Mouse (Mus musculus) forebrain, postnatal 0 days (tissue): ENCODE measurements around the gene Cetn3. TPM values are rescaled to one million over a fixed set of nuclear protein-coding genes. Genes with fewer than 3 reads are reported as not detected.

Experiments
- ATAC-seq: fragments of 200-750 bp; cut with Nextera tagmentation; 2 replicates; pipeline ENCODE4 v1.8.0; 2017; ENCODE audit warnings: mild to moderate bottlenecking, moderate library complexity
- DNase-seq: peaks from one replicate; pipeline ENCODE4 v3.0.0-alpha.2; 2015
- H3K27ac ChIP-seq: fragments of 300-500 bp; sonication (generic); 2 replicates; pipeline ENCODE4 v1.5.1; 2014; ENCODE audit warnings: low read depth, mild to moderate bottlenecking, antibody characterized with exemption, low read length, moderate library complexity, mixed read lengths
- H3K27me3 ChIP-seq: fragments of 300-500 bp; sonication (generic); 2 replicates; pipeline ENCODE4 v1.6.1; 2014; ENCODE audit warnings: mild to moderate bottlenecking, low read length, mixed read lengths; ENCODE audit not compliant: insufficient read depth
- H3K36me3 ChIP-seq: fragments of 300-500 bp; sonication (generic); 2 replicates; pipeline ENCODE4 v1.6.1; 2014; ENCODE audit warnings: mild to moderate bottlenecking, moderate library complexity; ENCODE audit not compliant: insufficient read depth
- H3K4me1 ChIP-seq: fragments of 300-500 bp; sonication (generic); 2 replicates; pipeline ENCODE4 v1.6.1; 2014; ENCODE audit warnings: antibody characterized with exemption; ENCODE audit not compliant: insufficient read depth
- H3K4me2 ChIP-seq: fragments of 300-500 bp; sonication (generic); 2 replicates; pipeline ENCODE4 v1.6.1; 2014; ENCODE audit warnings: low read depth, mild to moderate bottlenecking, moderate library complexity
- H3K4me3 ChIP-seq: fragments of 300-500 bp; sonication (generic); 2 replicates; pipeline ENCODE4 v1.5.1; 2014; ENCODE audit warnings: low read depth, low read length, mixed read lengths
- H3K9ac ChIP-seq: fragments of 300-500 bp; sonication (generic); 2 replicates; pipeline ENCODE4 v1.6.1; 2014; ENCODE audit warnings: mild to moderate bottlenecking
- H3K9me3 ChIP-seq: fragments of 300-500 bp; sonication (generic); 2 replicates; pipeline ENCODE4 v1.6.1; 2016; ENCODE audit warnings: low read length
- CTCF ChIP-seq: sonication (generic); IDR thresholded peaks from 2 replicates; pipeline ENCODE4 v1.5.1; 2016; ENCODE audit warnings: antibody characterized with exemption, control low read depth, low read depth
- WGBS: fragments of 180-500 bp; shearing (Covaris S2); extraction: QIAGEN DNeasy Blood & Tissue Kit; methylation state at CpG from one replicate; pipeline ENCODE4 v1.1.7; 2014; 5-methylcytosine and 5-hydroxymethylcytosine counted together
- polyA plus RNA-seq: library from polyadenylated mRNA; unstranded; fragments of >200 nt; fragmentation: Nextera tagmentation; extraction: Ambion mirVana; gene quantifications from 2 replicates; pipeline ENCODE4 v1.2.1, GENCODE M21; 2015
- total RNA-seq: library from RNA; depleted of rRNA; stranded (reverse); fragments of >200 nt; gene quantifications from 2 replicates; pipeline ENCODE4 v1.2.3, GENCODE M21; 2014

The Cetn3 gene
- total and polyA plus RNA-seq, 2 experiments from 2014 or later: 128 to 426 TPM

DNA sequence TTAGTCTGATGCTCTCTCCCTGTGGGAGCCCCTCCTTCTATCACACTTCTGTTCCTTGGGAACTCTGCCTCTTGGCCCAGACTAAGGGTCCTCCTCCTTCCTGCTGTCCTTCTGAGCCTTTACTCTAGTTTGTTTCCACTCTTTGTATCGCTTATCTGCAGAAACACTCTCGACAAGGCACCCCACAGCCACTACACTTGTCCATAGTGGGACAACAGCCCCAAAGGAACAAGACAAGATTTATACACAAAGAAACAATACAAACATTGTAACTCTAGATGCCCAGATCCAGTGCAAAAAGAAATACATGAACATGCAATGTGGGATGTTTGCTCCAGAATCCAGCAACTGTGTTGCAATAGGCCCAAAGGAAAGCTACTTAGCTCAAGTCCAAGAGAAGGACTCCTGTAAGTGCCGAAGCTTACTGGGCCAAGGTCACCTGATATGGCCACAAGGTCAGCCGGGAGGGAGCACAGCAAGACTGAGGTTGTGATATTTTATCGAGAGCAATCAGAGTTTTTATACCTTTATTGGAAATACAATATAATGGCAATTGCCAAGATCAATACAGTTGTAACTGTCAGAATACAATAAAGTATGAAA lies 25.7 kb upstream of the Cetn3 start:
- H3K4me1 ChIP-seq: no peaks in the 10 kb centered on the region
- H3K27me3 ChIP-seq: no peaks in the 10 kb centered on the region
- H3K9me3 ChIP-seq: no peaks in the 10 kb centered on the region
- 86% methylated on average over 5 of the region's 5 CpGs for WGBS
- no peak overlapping the region for H3K27ac ChIP-seq
- no peak for DNase-seq
- no peak overlapping the region for H3K4me3 ChIP-seq
- H3K4me2 ChIP-seq: no peak overlapping the region
- H3K9ac ChIP-seq: no peak overlapping the region
- no peak for TF ChIP-seq CTCF
- ATAC-seq: no peak
- H3K36me3 ChIP-seq: no peaks in the 10 kb centered on the region

DNA sequence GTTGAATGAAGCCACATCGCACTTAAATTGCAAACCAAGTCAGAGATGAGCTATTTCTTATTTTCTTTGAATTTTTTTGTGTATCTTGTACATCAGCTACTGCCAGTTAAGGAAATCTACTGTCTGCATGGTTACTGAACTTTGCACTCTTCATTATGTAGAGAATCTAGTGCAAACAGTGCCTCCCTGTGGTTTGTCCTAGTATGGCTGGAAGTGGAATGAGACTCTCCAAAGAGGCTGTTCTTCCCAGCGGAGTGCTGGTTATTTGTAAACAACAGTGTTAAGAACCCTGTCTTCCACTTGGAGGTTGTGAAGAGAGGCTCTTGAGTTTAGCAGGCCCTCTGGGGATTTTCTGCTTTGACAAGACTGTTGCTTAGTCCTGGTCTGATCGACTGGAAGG lies 22.5 kb upstream of the Cetn3 start:
- Histone ChIP-seq H3K9me3 (no peaks in the 10 kb centered on the region), H3K36me3 (no peaks in the 10 kb centered on the region), H3K4me2 (no peak overlapping the region), H3K27me3 (no peaks in the 10 kb centered on the region), H3K9ac (no peak overlapping the region), H3K27ac (no peak overlapping the region), H3K4me1 (no peaks in the 10 kb centered on the region), H3K4me3 (no peak overlapping the region)
- WGBS: 29% methylated on average over 3 of the region's 3 CpGs
- peak; percentile 75 for TF ChIP-seq CTCF
- DNase-seq: peak; percentile 61
- peak; percentile 56 for ATAC-seq

DNA sequence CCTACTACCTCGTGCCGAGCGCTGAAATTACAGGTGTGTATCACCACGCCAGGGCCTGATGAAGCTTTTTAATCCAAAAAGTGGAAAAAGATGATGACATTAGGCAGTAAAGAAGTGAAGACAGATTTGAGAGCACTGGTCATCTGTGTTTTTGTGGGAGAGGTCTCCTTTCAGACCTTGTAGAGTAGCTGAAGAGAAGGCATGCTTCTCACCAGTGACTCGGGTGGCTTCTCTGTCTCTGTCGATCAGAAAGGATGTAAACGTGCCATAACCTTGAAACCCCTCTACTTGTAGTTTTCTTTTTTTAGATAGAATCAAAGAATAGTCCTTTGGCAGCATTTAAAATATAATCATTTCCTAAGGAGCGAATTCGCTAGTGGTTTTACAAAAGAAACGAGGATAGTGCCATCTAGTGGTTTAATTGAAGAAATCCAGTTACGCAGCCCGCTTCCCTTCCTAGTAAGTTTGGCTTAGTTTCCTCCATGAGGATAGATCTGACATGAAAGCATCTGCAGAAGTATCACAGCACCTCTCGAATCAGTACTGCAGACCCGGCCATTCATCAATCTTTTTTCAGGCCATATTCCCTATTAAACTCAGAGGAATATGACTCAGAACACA lies 21.2 kb upstream of the Cetn3 start:
- no peaks in the 10 kb centered on the region for H3K4me1 ChIP-seq
- H3K9ac ChIP-seq: no peak overlapping the region
- no peaks in the 10 kb centered on the region for H3K27me3 ChIP-seq
- H3K27ac ChIP-seq: no peak overlapping the region
- TF ChIP-seq CTCF: peak; percentile 81
- H3K9me3 ChIP-seq: no peaks in the 10 kb centered on the region
- 31% methylated on average over 14 of the region's 14 CpGs for WGBS
- H3K36me3 ChIP-seq: no peaks in the 10 kb centered on the region
- peak; percentile 87 for DNase-seq
- no peak overlapping the region for H3K4me2 ChIP-seq
- no peak overlapping the region for H3K4me3 ChIP-seq
- ATAC-seq: peak; percentile 64

- Histone ChIP-seq H3K36me3 (no peaks in the 10 kb centered on the region), H3K4me1 (0 out of 2 replicates have a peak, but pooled peaks cover 4% of the 10 kb centered on the region), H3K9ac (no peak overlapping the region), H3K27me3 (no peaks in the 10 kb centered on the region), H3K4me3 (no peak overlapping the region), H3K9me3 (no peaks in the 10 kb centered on the region), H3K27ac (no peak overlapping the region), H3K4me2 (no peak overlapping the region)
- DNase-seq (no peak), ATAC-seq (no peak)
- no peak for TF ChIP-seq CTCF
- 70% methylated on average over 5 of the region's 5 CpGs for WGBS
Measured at GRCm38 (mm10) chr13:81764173-81764572, 18.7 kb upstream of the Cetn3 start.

- DNase-seq (peak; percentile 92), ATAC-seq (peak; percentile 91)
- H3K9me3 ChIP-seq: no peaks in the 10 kb centered on the region
- no peak overlapping the region for H3K4me2 ChIP-seq
- H3K4me3 ChIP-seq: no peak overlapping the region
- H3K4me1 ChIP-seq: 0 out of 2 replicates have a peak, but pooled peaks cover 4% of the 10 kb centered on the region
- WGBS: 64% methylated on average over 7 of the region's 7 CpGs
- no peaks in the 10 kb centered on the region for H3K27me3 ChIP-seq
- peak overlapping the region; percentile 81 for H3K27ac ChIP-seq
- no peaks in the 10 kb centered on the region for H3K36me3 ChIP-seq
- peak; percentile 85 for TF ChIP-seq CTCF
- H3K9ac ChIP-seq: no peak overlapping the region
Measured at GRCm38 (mm10) chr13:81767038-81767659, 15.7 kb upstream of the Cetn3 start.

- Histone ChIP-seq H3K4me2 (no peak overlapping the region), H3K9ac (no peak overlapping the region), H3K27me3 (no peaks in the 10 kb centered on the region), H3K27ac (no peak overlapping the region), H3K36me3 (no peaks in the 10 kb centered on the region), H3K4me1 (no peaks in the 10 kb centered on the region), H3K4me3 (no peak overlapping the region), H3K9me3 (no peaks in the 10 kb centered on the region)
- TF ChIP-seq CTCF: no peak
- no peak for ATAC-seq
- 62% methylated on average over 3 of the region's 3 CpGs for WGBS
- DNase-seq: no peak
Measured at GRCm38 (mm10) chr13:81776217-81776616, 6.7 kb upstream of the Cetn3 start.

DNA sequence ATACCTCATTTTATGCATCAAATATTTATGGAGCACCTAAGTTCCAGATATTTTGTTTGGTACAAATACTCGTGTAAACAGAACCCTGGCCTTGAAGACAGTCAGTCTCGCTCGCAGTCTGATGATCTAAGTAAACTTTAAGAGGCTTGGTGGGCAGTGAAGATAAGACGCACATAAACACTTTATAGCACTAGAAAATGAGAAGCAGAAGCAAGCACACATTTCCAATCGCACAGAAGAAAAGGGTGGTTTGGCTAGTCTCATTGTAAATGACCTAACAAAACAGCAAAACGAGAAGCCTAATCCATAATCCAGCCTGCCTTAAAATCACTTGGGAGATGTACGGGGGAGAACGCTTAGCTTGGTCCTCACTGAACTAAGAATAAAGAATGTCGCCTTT lies 402 bp upstream of the Cetn3 start:
- 39% methylated on average over 9 of the region's 9 CpGs for WGBS
- H3K27me3 ChIP-seq: no peaks in the 10 kb centered on the region

More for the DNA sequence above, 402 bp upstream of the Cetn3 start:
- TF ChIP-seq CTCF: no peak
- ATAC-seq (no peak), DNase-seq (no peak)
- H3K4me1 ChIP-seq: peaks cover 14% of the 10 kb centered on the region
- peak overlapping the region; percentile 71 for H3K4me3 ChIP-seq
- H3K27ac ChIP-seq: peak overlapping the region; percentile 100
- peak overlapping the region; percentile 92 for H3K9ac ChIP-seq
- no peaks in the 10 kb centered on the region for H3K9me3 ChIP-seq
- H3K36me3 ChIP-seq: no peaks in the 10 kb centered on the region
- peak overlapping the region; percentile 59 for H3K4me2 ChIP-seq
